Mouse (Mus musculus) c-Kit-positive CD71-positive TER-119-negative erythroid progenitor cells, embryonic 14.5 days (primary cell): ENCODE results near the gene Hoxa9.

Experiments
- DNase-seq: peaks from one replicate; pipeline ENCODE4 v3.0.0-alpha.2; 2013; ENCODE audit warnings: low read depth

Hoxa9 gene

GRCm38 (mm10) chr6:52261751-52262462 is 31.0 kb upstream of the Hoxa9 start:
- no peak for DNase-seq

GRCm38 (mm10) chr6:52260654-52261575 is 30.0 kb upstream of the Hoxa9 start, which contains the start of gene Hoxa13:
TSS of gene Hoxa13 (minus strand) at chr6:52260880.
- DNase-seq: no peak

- DNase-seq: no peak
Observed at GRCm38 (mm10) chr6:52259811-52260261, 28.9 kb upstream of the Hoxa9 start.

GRCm38 (mm10) chr6:52259081-52259790 is 28.3 kb upstream of the Hoxa9 start:
- DNase-seq: no peak

- DNase-seq: peak; percentile 42
Observed at GRCm38 (mm10) chr6:52256956-52257355, 26.1 kb upstream of the Hoxa9 start.

GRCm38 (mm10) chr6:52253511-52254500 is 22.9 kb upstream of the Hoxa9 start:
- no peak for DNase-seq

GRCm38 (mm10) chr6:52252775-52253376 is 22.0 kb upstream of the Hoxa9 start:
- no peak for DNase-seq

GRCm38 (mm10) chr6:52252016-52252774 is 21.3 kb upstream of the Hoxa9 start:
- no peak for DNase-seq

- DNase-seq: no peak
Observed at GRCm38 (mm10) chr6:52251177-52251879, 20.4 kb upstream of the Hoxa9 start.

- no peak for DNase-seq
Observed at GRCm38 (mm10) chr6:52249826-52250225, 18.9 kb upstream of the Hoxa9 start.

- DNase-seq: no peak
Observed at GRCm38 (mm10) chr6:52249415-52249738, 18.5 kb upstream of the Hoxa9 start.

GRCm38 (mm10) chr6:52248638-52249414 is 17.9 kb upstream of the Hoxa9 start:
- no peak for DNase-seq

GRCm38 (mm10) chr6:52247766-52248637 is 17.1 kb upstream of the Hoxa9 start:
- no peak for DNase-seq

GRCm38 (mm10) chr6:52246916-52247315 is 16.0 kb upstream of the Hoxa9 start:
- DNase-seq: no peak

GRCm38 (mm10) chr6:52246403-52246803 is 15.5 kb upstream of the Hoxa9 start:
- DNase-seq: no peak

GRCm38 (mm10) chr6:52245757-52246142 is 14.9 kb upstream of the Hoxa9 start, which contains the start of gene Hoxa11:
TSS of gene Hoxa11 (minus strand) at chr6:52245810.
- no peak for DNase-seq

- no peak for DNase-seq
Observed at GRCm38 (mm10) chr6:52245040-52245756, 14.3 kb upstream of the Hoxa9 start.
